Mouse (Mus musculus) T-cell, adult 2 months (primary cell): ENCODE data around the gene Akap1.

Experiments
- DNase-seq: peaks from one replicate; pipeline ENCODE4 v3.0.0; 2022; ENCODE audit warnings: low spot score

Akap1 gene

DNA sequence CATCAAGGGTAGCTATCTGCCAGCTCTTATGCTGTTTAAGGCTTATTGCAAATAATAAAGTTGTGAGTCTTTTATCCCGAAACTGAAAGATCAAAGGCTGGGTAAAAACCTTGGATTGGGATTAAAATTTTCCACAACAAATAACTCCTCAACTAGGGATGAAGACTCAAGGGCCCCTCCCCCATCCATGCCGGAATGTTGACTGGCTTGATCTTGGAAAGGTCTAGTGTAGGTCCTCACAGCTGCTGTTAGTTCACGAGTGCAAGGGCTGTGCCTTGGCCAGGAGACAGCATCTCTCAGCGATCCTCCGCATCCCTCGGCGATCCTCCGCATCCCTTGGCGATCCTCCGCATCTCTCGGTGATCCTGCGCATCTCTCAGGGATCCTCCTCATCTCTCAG lies 13.6 kb upstream of the Akap1 start:
- DNase-seq: no peak

DNA sequence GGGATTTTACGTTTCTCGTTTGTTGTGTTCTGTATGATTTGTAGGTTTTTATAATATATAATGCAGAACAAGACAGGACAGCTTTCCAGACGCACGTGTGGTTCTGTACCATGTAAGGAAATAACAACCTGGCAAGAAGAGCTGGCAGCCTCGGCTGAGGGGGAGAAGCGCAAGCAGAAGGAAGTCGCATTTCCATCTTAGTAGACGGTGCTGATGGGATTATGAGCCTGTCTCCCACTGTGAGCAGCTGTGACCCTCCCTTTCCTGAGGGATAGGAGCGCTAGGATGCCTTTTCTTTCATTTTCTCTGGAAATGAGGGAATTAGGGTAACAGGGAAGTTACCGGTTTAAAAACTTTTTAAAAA lies 9.3 kb upstream of the Akap1 start:
- no peak for DNase-seq

DNA sequence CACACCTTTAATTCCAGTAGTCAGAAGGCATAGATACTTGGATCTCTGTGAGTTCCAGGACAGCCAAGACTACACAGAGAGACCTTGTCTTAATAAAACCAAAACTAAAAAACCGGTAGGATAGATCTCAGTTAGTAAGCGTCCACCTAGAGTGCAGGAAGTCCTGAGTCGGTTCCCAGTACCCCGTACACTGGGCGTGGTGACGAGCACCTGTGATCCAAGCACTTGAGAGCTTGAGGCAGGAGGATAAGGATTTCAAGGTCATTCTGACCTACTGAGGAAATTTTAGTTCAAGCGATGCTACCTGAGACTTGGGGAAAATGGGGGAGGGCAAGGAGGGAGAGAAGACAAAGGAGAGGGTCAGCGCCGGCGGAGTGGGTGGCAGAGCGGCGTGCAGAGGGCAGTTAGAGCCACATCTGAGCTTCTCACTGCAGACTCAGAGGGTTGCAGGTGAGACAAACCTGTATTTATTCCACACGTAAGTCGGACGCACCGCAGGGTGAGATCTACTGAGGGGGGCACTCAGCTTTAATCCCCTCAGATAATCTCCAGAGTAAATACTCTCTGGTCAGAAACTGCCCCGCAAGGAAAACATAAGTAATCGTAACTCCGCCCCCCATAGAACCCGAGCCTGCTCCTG lies 8.8 kb upstream of the Akap1 start:
- no peak for DNase-seq

DNA sequence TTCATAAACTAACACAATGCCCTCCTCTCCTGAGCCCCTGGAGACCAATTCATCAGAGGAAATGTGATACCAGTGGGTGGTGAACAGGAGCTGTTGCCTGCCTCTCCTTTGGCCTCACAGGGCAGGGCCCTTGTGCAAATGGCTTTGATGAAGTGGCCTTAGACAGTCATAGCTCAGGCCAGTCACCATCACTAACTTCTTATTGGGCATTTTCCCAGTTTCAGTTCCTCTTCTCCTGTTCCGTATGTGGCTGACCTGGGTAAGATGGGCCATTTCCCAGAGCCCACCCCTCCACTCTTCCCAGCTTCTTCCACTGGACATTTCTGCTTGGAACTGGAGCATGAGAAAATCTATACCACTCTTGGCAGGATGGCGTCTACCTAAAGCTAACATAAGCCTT lies 5.1 kb upstream of the Akap1 start:
- DNase-seq: no peak

DNA sequence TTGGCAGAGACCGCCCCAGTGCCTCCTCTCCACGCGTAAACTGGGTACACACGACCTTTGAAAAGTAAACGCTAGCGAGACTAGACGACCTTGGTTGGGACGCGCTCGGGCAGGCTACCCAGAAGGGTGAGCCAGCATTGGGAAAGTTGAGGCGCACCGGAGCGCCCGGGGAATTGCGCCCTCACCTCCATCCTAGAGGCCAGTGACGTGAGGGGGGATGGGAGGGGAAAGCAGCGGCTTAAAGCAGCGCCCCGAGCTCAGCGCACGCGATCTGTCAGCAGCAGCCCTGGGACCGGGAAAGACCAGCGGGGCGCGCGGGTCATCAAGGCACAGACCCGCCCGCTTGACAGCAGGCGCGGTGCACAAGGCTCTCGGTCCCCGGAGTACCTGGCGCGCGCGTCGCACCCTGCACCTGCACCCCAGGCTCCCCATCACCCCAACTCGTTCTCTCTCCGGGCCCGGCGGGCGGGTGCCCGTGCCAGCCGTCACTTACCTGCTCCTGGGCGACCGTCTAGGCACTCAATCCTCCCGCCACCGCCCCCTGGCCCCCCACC lies 405 bp downstream of the Akap1 start:
- peak; percentile 8 for DNase-seq

DNA sequence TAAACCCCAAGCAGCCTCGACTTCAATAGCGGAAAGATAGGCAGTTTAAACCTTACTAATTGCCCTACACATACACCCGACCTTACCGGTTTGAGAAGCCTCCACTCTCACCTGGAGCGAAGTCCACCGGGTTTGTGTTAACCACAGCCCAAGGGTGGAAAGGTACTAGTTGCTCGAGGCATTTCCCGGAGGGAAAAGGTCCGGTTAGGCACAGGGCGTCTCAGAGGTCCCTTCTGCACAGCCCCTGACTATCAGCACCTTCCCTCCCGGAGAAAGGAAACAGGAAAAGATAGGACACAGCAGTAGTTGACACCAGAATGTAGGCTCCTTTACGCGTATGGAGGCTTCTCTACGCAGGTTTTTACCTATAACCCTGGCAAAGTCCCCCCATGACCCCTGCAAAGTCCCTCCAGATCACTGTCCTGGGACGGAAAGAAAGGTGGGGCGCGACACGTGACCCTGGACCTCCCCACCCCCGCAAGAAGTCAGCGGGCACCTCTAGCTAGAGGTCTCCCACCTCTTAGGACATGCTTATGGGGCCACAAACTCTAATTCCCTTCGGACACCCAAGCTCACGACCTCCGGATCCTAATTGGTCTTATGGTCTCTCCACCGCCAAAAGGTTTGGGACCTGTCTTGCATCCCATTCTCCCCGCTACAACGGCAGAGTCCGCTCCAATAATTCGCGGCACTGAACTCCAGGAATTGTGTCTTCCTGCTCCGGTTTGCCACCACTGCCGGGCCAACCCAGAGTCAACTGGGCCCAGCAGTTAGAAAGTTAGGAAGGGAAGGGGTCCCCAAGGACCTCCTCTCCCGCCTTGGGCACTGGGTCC lies 1.1 kb downstream of the Akap1 start:
- no peak for DNase-seq

DNA sequence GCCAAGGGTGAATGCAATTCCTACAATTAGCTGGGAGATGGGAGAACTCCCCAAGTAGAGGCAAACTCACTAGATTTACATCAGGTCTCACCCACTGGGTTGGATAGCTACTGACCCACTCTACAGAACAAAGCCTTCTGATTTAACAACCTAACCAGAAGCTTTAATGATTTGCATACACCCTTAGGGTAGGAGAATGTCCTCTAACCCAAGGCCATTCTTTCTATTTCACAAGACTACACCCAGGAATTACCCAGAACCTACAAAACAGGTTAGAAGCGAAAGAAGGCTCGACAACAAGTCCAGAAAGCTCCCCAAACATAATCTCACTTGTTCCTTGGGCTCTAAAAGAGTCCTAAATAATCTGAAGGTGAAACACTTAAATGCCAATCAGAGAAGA lies 2.0 kb downstream of the Akap1 start:
- no peak for DNase-seq

DNA sequence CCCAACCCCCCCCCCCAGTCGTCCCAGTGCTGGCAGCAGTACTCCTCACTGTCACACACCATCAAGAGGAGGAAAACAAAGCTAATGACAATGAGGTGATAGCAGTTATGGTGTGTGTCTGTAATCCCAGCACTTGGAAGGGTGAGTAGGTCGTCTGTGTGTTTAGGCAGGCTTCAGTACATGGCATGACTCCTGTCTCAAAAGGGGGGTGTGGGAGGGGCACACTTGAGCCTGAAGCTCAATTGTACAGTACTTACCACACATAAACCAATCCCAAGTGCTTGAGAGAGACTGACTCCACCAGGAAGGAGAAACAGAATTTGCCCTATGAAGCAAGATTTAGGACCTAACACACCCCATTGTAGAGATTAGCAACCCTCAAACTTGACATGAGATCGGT lies 3.3 kb downstream of the Akap1 start:
- no peak for DNase-seq

DNA sequence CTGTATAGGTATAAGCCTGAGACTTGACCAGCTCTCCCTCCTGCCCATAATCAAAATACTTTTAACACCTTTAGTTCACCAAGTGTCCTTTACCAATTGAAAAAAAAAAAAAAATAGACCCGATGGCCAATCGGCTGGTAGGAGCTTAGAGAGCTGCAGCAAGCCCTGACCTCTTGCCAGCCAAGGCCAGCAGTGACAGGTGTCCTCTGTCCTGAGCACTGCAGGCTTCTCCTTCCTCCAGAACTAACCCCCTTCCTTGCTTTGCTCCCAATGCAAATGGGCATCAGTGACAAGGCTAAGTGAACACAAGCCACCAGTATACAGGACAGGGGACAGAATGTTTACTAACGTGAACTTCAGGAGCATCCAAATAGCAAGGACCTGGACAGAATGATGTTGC lies 3.7 kb downstream of the Akap1 start:
- DNase-seq: no peak

DNA sequence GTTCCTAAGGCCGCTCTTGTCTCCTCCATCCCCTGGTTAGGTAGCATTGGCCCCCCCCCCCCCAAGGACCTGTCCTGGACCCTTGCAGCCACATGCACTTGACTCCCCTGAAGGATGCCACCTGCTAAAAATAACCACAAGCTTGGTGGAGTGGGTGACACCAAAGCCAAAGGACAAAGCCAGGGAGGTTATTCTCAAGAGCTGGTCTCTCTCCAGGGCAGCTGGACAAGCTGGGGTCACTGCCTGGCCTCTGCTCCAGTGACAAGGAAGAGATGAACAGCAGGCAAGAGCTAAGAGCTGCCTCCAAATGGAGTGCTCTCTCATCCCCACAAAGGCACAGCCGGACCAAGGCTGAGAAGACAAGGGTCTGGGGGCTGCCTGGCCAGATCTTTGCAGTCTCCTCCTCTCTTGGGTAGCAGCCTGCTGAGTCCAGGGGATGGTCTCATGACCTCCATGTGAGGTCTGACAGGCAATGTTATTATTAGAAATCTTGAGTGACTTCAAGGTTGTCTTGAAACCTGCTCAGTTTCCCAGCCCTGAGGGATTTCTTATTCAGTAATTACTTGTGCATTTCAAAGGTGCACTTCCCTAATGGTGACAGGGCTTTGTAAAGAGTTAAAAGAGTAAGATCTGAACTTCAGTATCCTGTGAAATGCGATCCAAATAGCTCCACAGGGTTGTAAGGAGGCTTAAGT lies 6.9 kb downstream of the Akap1 start:
- DNase-seq: no peak

DNA sequence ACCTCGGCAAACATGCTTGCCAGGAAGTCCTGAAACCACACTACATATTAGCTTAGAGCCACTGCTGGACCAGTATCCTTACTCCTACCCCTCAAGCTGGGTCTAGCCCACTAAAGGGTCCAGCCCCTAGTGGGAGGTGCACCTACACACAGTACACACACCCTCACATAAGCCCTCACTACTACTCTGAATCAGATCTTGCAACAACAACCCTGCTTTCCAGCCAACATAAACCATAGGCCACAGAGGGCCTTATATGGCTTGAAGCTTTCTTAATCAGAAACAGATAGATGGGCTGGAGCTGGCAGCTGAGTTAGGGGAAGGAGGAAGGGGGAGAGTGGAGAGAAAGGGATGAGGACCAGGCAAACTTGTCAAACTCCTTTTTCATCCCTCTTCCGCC lies 8.0 kb downstream of the Akap1 start:
- no peak for DNase-seq

DNA sequence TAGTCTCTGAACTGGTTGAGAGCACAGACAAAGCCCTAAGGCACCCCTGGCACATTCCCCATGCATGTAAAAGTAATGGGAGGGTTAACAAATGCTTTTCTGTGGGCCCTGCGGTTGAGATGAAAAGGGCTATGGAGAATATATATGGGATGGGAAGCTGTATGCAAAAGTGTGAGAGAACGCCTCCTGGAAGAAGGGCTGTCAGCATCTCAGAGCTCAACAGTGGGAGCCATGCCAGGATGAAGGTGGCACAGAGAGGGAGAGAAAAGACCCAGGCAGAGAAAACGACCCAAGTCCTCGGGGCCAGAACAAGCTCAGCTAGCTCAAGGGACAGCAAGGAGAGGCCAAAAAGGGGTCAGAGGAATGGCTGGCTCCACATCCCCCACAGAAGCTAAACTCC lies 8.6 kb downstream of the Akap1 start:
- DNase-seq: no peak

DNA sequence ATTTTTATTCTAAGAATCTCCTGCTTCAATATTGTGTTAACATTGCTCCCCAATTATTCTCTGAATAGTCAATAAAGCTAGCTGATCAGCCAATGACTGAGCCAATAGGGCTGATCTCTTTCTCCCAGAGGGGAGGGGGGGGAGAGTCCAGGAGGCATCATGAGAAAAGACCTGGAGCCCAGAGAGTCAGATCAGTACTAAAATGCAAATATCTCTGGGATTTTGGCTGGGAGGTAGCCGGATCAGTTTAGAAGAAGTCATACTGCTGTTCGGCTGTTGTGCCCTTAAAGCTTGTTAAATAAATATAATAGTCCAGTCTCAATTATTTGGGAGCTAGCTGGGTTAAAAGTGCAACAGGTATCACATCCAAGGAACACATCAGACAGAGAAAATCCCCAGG lies 10.8 kb downstream of the Akap1 start:
- DNase-seq: no peak

DNA sequence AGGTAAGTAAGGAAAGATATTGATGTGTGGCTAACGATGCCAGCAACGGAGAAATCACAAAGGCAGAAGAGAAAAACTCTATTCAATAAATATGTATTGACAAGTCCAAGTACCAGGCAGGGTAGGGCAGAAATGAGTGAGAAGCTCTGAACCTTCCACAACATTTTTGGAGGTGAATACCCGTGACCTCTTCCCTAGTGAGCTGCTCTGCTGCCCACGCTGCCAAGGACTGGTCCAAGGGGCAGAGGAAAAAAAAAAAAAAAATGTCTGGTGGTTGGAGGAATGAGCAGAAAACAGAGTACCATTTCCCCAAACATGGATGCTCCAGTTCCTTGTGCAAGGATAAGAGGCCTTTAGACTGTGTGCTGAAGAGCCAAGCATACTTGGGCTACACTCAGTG lies 11.6 kb downstream of the Akap1 start:
- no peak for DNase-seq

DNA sequence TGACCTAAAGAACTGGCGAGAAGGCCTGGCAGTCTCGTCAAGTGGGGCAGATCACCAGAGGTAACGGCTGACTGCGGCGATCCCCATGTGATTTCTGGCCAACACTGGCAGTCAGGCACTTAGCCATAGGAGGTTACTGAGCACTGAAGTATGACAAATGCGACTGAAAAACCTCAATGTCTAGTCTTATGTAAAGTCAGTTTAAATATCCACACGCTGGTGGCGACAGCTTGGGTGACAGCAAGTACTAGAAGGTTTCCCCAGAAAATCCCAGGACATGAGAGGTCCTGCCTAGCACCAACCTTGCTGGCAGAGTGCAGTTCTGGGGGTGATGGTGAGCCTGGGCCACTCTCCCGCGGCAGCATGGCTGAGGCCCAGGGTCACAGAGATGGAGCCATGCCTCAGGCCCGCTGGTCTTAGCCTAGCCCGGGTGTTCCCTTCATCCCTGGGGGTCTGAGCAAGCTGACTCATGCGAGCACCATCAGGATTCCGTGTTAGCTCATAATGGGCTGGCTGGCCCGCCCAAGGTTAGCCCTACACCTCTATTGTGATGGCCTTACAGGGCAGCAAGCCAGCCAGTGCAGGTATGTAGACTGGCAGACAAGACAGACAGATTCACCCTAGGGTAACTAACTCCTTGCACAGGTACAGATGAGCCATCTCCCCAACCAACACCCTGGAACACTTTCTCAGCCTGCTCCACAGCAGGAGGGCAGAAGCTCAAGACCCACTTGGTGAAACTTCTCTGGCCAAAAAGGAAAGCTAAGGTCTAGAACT lies 13.1 kb downstream of the Akap1 start:
- no peak for DNase-seq

DNA sequence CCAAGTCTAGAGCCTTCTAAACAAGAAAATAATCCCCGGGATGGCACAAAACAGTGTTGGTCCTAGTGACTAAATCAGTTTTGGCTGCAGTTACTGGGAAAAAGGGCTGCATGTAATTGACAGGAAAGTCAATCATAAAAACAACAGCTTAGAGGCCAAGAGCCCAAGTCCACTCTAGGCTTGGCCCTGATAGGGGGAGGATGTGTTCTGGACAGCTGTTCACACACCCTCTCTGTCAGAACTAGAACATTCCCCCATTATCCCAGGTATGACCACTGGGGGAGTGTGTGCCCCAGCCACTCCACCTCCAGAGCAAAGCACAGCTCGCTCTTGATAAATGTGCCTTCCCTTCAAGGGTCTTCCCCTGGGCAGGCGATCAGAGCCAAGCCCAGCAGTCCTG lies 14.7 kb downstream of the Akap1 start:
- no peak for DNase-seq

DNA sequence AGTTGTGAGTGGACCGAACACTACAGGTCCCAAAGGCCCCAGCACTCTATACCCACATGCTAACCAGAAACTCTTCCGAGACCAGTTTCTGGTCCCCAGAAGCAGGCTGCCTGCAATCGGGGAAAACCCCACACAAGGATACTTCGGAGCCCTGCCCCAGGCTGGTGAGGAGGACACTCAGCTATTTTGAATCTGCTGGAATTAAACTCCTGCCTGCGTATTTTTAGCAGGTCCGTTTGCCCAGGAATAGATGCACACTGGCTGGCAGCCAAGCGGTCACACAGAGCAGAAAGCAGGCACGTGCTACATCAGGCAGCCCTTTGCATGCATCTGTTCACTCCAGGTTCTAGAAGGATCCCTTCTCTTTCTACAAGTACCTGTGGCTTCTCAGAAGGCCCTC lies 15.1 kb downstream of the Akap1 start:
- no peak for DNase-seq

DNA sequence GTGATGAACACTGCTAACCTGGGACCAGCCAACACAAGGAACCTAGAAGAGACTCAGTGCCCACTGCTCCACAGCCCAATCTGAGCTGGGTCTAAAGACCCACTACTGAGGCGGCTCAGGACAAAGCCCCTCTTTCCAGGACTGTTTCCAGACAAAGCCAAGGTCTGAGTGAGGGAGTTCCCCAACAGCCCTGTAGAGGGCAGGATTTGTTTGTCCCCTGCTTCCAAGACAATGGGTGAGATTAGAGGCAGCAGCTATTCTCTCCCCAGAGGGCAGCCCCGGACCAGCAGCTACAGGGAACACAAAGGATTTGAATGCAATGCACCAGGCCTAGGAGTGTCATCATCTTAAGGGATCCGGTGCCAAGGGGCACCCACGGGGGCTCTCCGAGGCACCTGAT lies 15.8 kb downstream of the Akap1 start:
- no peak for DNase-seq

DNA sequence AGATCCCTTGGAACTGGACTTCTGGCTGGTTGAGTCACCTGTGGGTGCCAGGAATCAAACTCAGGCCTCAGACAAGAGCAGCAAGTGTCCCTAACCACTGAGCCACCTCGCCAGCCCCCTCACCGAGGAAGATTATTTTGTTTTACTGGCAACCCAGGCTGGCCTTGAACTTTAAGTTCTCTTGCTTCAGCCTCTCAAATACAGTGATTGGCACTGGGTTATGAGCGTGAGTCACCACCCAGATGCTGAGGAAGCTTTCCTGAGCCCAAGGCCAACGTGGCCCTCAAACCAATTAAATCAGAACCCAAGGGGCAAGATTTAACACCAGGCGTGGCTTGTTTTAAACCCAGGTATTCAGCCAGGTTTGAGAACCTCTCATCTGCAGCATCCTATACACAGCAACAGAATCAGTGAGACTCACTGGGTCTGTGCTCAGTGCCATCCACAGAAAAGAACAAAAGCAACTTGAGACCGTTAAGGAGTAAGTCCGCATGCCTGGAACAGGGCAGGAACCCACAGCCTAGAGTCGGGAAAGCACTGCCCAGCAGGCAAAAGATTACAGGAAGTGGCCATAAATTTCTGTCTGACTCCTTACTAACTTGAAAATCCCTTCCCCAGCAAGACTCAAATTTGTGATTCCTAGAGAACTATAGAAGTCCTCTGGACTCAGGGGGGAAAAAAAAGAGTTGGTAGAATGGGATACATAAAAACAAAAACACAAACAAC lies 16.9 kb downstream of the Akap1 start:
- no peak for DNase-seq

DNA sequence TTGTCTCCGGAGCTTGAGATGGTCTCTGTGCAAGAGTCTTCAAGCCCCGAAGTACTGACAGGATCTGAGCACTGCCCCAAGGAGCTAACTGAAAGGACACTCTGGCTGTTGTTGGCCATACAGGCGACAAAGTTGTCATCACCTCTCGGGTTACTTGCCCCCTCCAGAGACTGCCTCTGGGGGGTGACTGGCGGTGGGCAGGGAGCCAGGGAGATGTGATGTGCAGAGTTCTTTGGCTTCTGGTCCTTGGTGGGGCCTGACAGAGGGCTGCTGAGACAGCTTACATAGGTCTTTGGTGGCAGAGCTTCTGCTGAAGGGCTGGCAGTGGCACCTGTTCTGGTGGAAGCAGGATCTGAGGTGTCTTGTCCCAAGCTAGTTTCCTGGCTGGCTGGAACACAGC lies 20.0 kb downstream of the Akap1 start:
- no peak for DNase-seq

DNA sequence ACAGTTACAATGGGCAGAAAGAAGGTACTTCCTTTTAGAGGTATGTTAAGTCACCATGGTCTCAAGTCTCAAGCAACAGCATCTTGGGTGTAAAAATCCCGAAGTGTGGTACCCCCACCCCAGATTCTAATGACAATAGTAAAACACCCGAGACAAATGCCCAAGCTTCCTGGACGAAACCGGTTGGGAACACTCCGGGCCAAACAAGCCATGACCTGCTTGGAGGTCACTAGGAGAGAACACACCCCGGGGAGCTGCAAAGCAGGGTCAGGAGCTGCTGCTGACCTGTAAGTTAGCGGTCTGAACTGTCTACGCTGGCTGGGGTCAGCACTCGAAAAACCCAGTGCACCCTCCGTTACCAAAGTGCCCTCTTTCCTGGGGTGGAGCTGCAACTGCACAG lies 21.1 kb downstream of the Akap1 start:
- no peak for DNase-seq
